Mouse (Mus musculus): Measurements from ENCODE around the gene Cib2.

DNA sequence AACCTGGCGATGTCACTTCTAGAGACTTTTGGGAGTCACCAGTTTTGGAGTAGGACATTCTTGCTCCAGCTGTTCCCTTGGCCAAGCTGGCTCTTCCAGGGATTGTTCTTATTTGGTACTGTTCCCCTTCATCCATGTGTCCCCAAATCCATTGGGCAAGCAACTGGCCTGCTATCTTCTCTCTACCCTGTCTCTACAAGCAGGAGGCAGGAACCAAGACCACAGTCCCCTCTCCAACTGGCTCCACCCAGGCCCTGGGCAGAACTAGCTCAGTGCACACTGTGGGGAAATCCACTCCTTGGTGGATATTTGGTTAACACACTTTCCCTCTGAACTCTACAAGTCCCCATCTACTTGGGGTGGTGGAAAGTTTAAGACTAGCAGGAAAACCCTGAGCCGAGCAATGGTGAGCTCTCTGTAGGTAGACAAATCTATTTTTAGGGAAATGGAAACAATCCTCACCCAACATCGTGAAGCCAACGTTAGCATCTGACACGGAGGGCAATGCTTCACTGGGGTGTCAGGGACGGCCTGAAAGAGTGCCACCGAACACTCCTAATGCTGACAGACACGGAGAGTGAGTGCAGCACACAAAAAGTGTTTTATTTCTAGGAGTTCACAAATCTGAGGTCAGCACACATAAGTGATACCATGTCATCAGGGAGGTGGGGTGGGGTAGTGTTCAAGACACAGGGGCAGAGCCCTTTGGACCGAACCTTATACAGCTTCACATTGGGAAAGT lies 15.6 kb downstream of the Cib2 start:
- no peak for TF ChIP-seq CTCF (IDR thresholded peaks at IDR 0.05; ENCODE audit: low read depth, low read length)
- TF ChIP-seq POLR2A (IDR thresholded peaks at IDR 0.05; ENCODE audit: insufficient read depth, low read length) = no peak
